21 mouse cellular contexts compared by ENCODE assay signal in genomic region chr13:43975801-43976200, GRCm38 (mm10).
DNase-seq lines count a peak whose midpoint lies in the region; ATAC-seq and TF ChIP-seq lines count a peak whose summit lies in the region.
"Had no signal": no experiment of that assay in that cellular context is flagged by ENCODE, and none has a peak within 500 bp of the region (broad histone marks: within the 10 kb centered on the region; RNA-seq: fewer than 3 reads in every experiment).

No protein-coding gene starts in this region.

- no peak for TF ChIP-seq CTCF in hindbrain, postnatal 0 days (IDR thresholded peaks at IDR 0.05; ENCODE audit: low read depth)

- no peaks in the 10 kb centered on the region for H3K9me3 ChIP-seq in forebrain, embryonic 10.5 days
- H3K9me3 ChIP-seq in forebrain, embryonic 14.5 days (replicated peaks; ENCODE audit: control insufficient read depth, low read length): no peaks in the 10 kb centered on the region
- H3K9me3 ChIP-seq in hindbrain, postnatal 0 days (ENCODE audit: low read length): no peaks in the 10 kb centered on the region
- no peaks in the 10 kb centered on the region for H3K9me3 ChIP-seq in hindbrain, embryonic 12.5 days (replicated peaks)
- H3K9me3 ChIP-seq in embryonic facial prominence, embryonic 14.5 days (ENCODE audit: control insufficient read depth, low read length): no peaks in the 10 kb centered on the region
- no peaks in the 10 kb centered on the region for H3K9me3 ChIP-seq in limb, embryonic 14.5 days (ENCODE audit: control insufficient read depth, low read length)
- H3K9me3 ChIP-seq: embryonic facial prominence, embryonic 12.5 days; forebrain, embryonic 15.5 days; G1E; heart, embryonic 12.5 days had no signal

- no peaks in the 10 kb centered on the region for H3K36me3 ChIP-seq in forebrain, embryonic 10.5 days (replicated peaks)
- no peaks in the 10 kb centered on the region for H3K36me3 ChIP-seq in forebrain, embryonic 14.5 days (ENCODE audit: control insufficient read depth, insufficient read depth, low read length)
- H3K36me3 ChIP-seq in hindbrain, postnatal 0 days (ENCODE audit: insufficient read depth, low read length): no peaks in the 10 kb centered on the region
- no peaks in the 10 kb centered on the region for H3K36me3 ChIP-seq in hindbrain, embryonic 12.5 days
- H3K36me3 ChIP-seq in embryonic facial prominence, embryonic 14.5 days (ENCODE audit: control insufficient read depth, insufficient read depth, low read length): no peaks in the 10 kb centered on the region
- no peaks in the 10 kb centered on the region for H3K36me3 ChIP-seq in limb, embryonic 14.5 days (ENCODE audit: control insufficient read depth, insufficient read depth, low read length)
- H3K36me3 ChIP-seq: embryonic facial prominence, embryonic 12.5 days; forebrain, embryonic 15.5 days; G1E; heart, embryonic 12.5 days had no signal

- no peak overlapping the region for H3K9ac ChIP-seq in forebrain, embryonic 14.5 days (ENCODE audit: low read length)
- no peak overlapping the region for H3K9ac ChIP-seq in hindbrain, postnatal 0 days (replicated peaks; ENCODE audit: low read length)
- no peak overlapping the region for H3K9ac ChIP-seq in hindbrain, embryonic 12.5 days
- H3K9ac ChIP-seq in embryonic facial prominence, embryonic 14.5 days (ENCODE audit: low read depth, low read length): no peak overlapping the region
- H3K9ac ChIP-seq in limb, embryonic 14.5 days (ENCODE audit: low read depth, low read length, severe bottlenecking): no peak overlapping the region
- H3K9ac ChIP-seq: embryonic facial prominence, embryonic 12.5 days; forebrain, embryonic 15.5 days; heart, embryonic 12.5 days had no signal

- H3K4me2 ChIP-seq in forebrain, embryonic 14.5 days (ENCODE audit: low read length): no peak overlapping the region
- H3K4me2 ChIP-seq in hindbrain, postnatal 0 days (ENCODE audit: low read depth, low read length): no peak overlapping the region
- H3K4me2 ChIP-seq in hindbrain, embryonic 12.5 days (replicated peaks): no peak overlapping the region
- no peak overlapping the region for H3K4me2 ChIP-seq in embryonic facial prominence, embryonic 14.5 days (ENCODE audit: low read depth, low read length)
- H3K4me2 ChIP-seq in limb, embryonic 14.5 days (replicated peaks; ENCODE audit: low read depth, low read length, severe bottlenecking): no peak overlapping the region
- H3K4me2 ChIP-seq: embryonic facial prominence, embryonic 12.5 days; forebrain, embryonic 15.5 days; heart, embryonic 12.5 days had no signal

- no peak for ATAC-seq in forebrain, embryonic 14.5 days
- ATAC-seq in hindbrain, postnatal 0 days: no peak
- ATAC-seq in hindbrain, embryonic 12.5 days (ENCODE audit: low FRiP score): no peak
- no peak for ATAC-seq in embryonic facial prominence, embryonic 14.5 days (ENCODE audit: low read depth)
- no peak for ATAC-seq in limb, embryonic 14.5 days (ENCODE audit: low FRiP score, low read depth)
- ATAC-seq: CD4-positive, CD25-positive, alpha-beta regulatory T cell, adult 4 months; forebrain, embryonic 15.5 days; intestine, embryonic 16.5 days had no signal

- WGBS in forebrain, embryonic 10.5 days: 70% methylated on average over 7 of the region's 7 CpGs
- WGBS in forebrain, embryonic 14.5 days: 47% methylated on average over 7 of the region's 7 CpGs
- 66% methylated on average over 7 of the region's 7 CpGs for WGBS in hindbrain, postnatal 0 days
- WGBS in hindbrain, embryonic 12.5 days: 72% methylated on average over 7 of the region's 7 CpGs
- 48% methylated on average over 7 of the region's 7 CpGs for WGBS in embryonic facial prominence, embryonic 14.5 days
- 65% methylated on average over 7 of the region's 7 CpGs for WGBS in limb, embryonic 14.5 days

- peaks cover 22% of the 10 kb centered on the region for H3K4me1 ChIP-seq in forebrain, embryonic 10.5 days
- peaks cover 2% of the 10 kb centered on the region; the same call in 1 of the 2 replicates for H3K4me1 ChIP-seq in forebrain, embryonic 14.5 days (ENCODE audit: control insufficient read depth, insufficient read depth, low read length)
- H3K4me1 ChIP-seq in hindbrain, postnatal 0 days (ENCODE audit: insufficient read depth, low read length): no peaks in the 10 kb centered on the region
- H3K4me1 ChIP-seq in hindbrain, embryonic 12.5 days: no peaks in the 10 kb centered on the region
- H3K4me1 ChIP-seq in embryonic facial prominence, embryonic 14.5 days (ENCODE audit: control insufficient read depth, insufficient read depth, low read length): no peaks in the 10 kb centered on the region
- no peaks in the 10 kb centered on the region for H3K4me1 ChIP-seq in limb, embryonic 14.5 days (ENCODE audit: control insufficient read depth, insufficient read depth, low read length)
- H3K4me1 ChIP-seq: embryonic facial prominence, embryonic 12.5 days; forebrain, embryonic 15.5 days had no signal

- H3K27me3 ChIP-seq in forebrain, embryonic 10.5 days (ENCODE audit: poor library complexity, severe bottlenecking): no peaks in the 10 kb centered on the region
- H3K27me3 ChIP-seq in forebrain, embryonic 14.5 days (replicated peaks; ENCODE audit: control insufficient read depth, insufficient read depth, low read length): no peaks in the 10 kb centered on the region
- no peaks in the 10 kb centered on the region for H3K27me3 ChIP-seq in hindbrain, postnatal 0 days (ENCODE audit: insufficient read depth, low read length)
- H3K27me3 ChIP-seq in hindbrain, embryonic 12.5 days: no peaks in the 10 kb centered on the region
- no peaks in the 10 kb centered on the region for H3K27me3 ChIP-seq in embryonic facial prominence, embryonic 14.5 days (replicated peaks; ENCODE audit: control insufficient read depth, insufficient read depth, low read length)
- no peaks in the 10 kb centered on the region for H3K27me3 ChIP-seq in limb, embryonic 14.5 days (ENCODE audit: control insufficient read depth, insufficient read depth, low read length)
- H3K27me3 ChIP-seq: embryonic facial prominence, embryonic 12.5 days; forebrain, embryonic 15.5 days; heart, embryonic 12.5 days had no signal

- TF ChIP-seq POLR2A in limb, embryonic 14.5 days (IDR thresholded peaks at IDR 0.05; ENCODE audit: borderline replicate concordance, extremely low read depth, insufficient read depth, insufficient read length): no peak

- no peak overlapping the region for H3K4me3 ChIP-seq in forebrain, embryonic 10.5 days
- H3K4me3 ChIP-seq in forebrain, embryonic 14.5 days (ENCODE audit: low read depth, low read length): no peak overlapping the region
- no peak overlapping the region for H3K4me3 ChIP-seq in hindbrain, postnatal 0 days (ENCODE audit: low read length)
- H3K4me3 ChIP-seq in hindbrain, embryonic 12.5 days: no peak overlapping the region
- no peak overlapping the region for H3K4me3 ChIP-seq in embryonic facial prominence, embryonic 14.5 days (ENCODE audit: low read depth, low read length)
- no peak overlapping the region for H3K4me3 ChIP-seq in limb, embryonic 14.5 days (replicated peaks; ENCODE audit: low read length)
- H3K4me3 ChIP-seq: embryonic facial prominence, embryonic 12.5 days; forebrain, embryonic 15.5 days; heart, adult 2 months; heart, embryonic 12.5 days had no signal

- peak overlapping the region; percentile 16 for H3K27ac ChIP-seq in forebrain, embryonic 10.5 days
- no peak overlapping the region for H3K27ac ChIP-seq in forebrain, embryonic 14.5 days (ENCODE audit: low read depth, low read length)
- no peak overlapping the region for H3K27ac ChIP-seq in hindbrain, postnatal 0 days
- no peak overlapping the region for H3K27ac ChIP-seq in hindbrain, embryonic 12.5 days
- H3K27ac ChIP-seq in embryonic facial prominence, embryonic 14.5 days (replicated peaks; ENCODE audit: low read depth, low read length): no peak overlapping the region
- 0 out of 2 replicates have a peak overlapping the region, but pooled peaks have one; percentile 33 for H3K27ac ChIP-seq in limb, embryonic 14.5 days (replicated peaks; ENCODE audit: low read depth, low read length)
- H3K27ac ChIP-seq: embryonic facial prominence, embryonic 12.5 days; forebrain, embryonic 15.5 days; heart, adult 2 months had no signal

- DNase-seq in forebrain, embryonic 10.5 days (ENCODE audit: extremely low spot score, low spot score): no peak
- DNase-seq in forebrain, embryonic 14.5 days (ENCODE audit: low spot score): no peak
- DNase-seq in hindbrain, postnatal 0 days (ENCODE audit: low spot score): peak; percentile 3
- peak; percentile 4 for DNase-seq in embryonic facial prominence, embryonic 14.5 days (ENCODE audit: low spot score)
- no peak for DNase-seq in limb, embryonic 14.5 days (ENCODE audit: low spot score)
- DNase-seq in spleen, postnatal 36 days (ENCODE audit: low spot score in 2 of 2): no peak
- DNase-seq in layer of hippocampus, adult 9-10 months (ENCODE audit: low spot score): no peak
- DNase-seq: B cell, adult 2 months; cerebellum, adult 11 months; cerebellum, adult 8-10 months; cerebellum, postnatal 14 days; embryo, embryonic 11 days; gastrocnemius, postnatal 10 days; heart, adult 2 months had no signal

Comparison
In these comparisons a context has a peak if more than half of its experiments do, and no peak if none do; other contexts are left out.
1. H3K27ac ChIP-seq: peak in forebrain, embryonic 10.5 days (single experiment) and limb, embryonic 14.5 days (single experiment); none in forebrain, embryonic 14.5 days (single experiment), hindbrain, postnatal 0 days (single experiment), hindbrain, embryonic 12.5 days (single experiment) and embryonic facial prominence, embryonic 14.5 days (single experiment).
2. DNase-seq: peak in hindbrain, postnatal 0 days (single experiment) and embryonic facial prominence, embryonic 14.5 days (single experiment); none in forebrain, embryonic 10.5 days (single experiment), forebrain, embryonic 14.5 days (single experiment), limb, embryonic 14.5 days (single experiment), spleen, postnatal 36 days (0 of 2) and layer of hippocampus, adult 9-10 months (single experiment).